In genomic region chr11:22301164-22301563, GRCm38 (mm10) we compare ENCODE assay signal across 26 mouse cellular contexts. TPM values are rescaled to one million over a fixed set of nuclear protein-coding genes. Genes with fewer than 3 reads are reported as not detected.
DNase-seq lines count a peak whose midpoint lies in the region; ATAC-seq and TF ChIP-seq lines count a peak whose summit lies in the region.
"Had no signal": no experiment of that assay in that cellular context is flagged by ENCODE, and none has a peak within 500 bp of the region (broad histone marks: within the 10 kb centered on the region; RNA-seq: fewer than 3 reads in every experiment).

No protein-coding gene starts in this region.

- intact Hi-C loops in gastrocnemius, adult 2 months (cut with DNase I): no loop called here

- H3K27ac ChIP-seq in gastrocnemius, adult 2 months: peak overlapping the region; percentile 49; the same call in 1 of the 2 replicates
- no peak overlapping the region for H3K27ac ChIP-seq in lung, embryonic 16.5 days (ENCODE audit: low read length)
- H3K27ac ChIP-seq: embryonic facial prominence, embryonic 13.5 days; embryonic facial prominence, embryonic 15.5 days; forebrain, embryonic 10.5 days; forebrain, embryonic 12.5 days had no signal

- no peaks in the 10 kb centered on the region for H3K9me3 ChIP-seq in lung, embryonic 16.5 days (ENCODE audit: control insufficient read depth, low read length)
- H3K9me3 ChIP-seq: embryonic facial prominence, embryonic 13.5 days; embryonic facial prominence, embryonic 15.5 days; forebrain, embryonic 10.5 days; forebrain, embryonic 12.5 days; G1E had no signal

- H3K4me1 ChIP-seq in lung, embryonic 16.5 days (replicated peaks; ENCODE audit: control insufficient read depth, insufficient read depth, low read length): no peaks in the 10 kb centered on the region
- H3K4me1 ChIP-seq: embryonic facial prominence, embryonic 13.5 days; embryonic facial prominence, embryonic 15.5 days; forebrain, embryonic 10.5 days; forebrain, embryonic 12.5 days had no signal

- H3K9ac ChIP-seq in lung, embryonic 16.5 days (ENCODE audit: low read length): no peak overlapping the region
- H3K9ac ChIP-seq: embryonic facial prominence, embryonic 13.5 days; embryonic facial prominence, embryonic 15.5 days; forebrain, embryonic 12.5 days had no signal

- TF ChIP-seq CTCF in gastrocnemius, adult 2 months (IDR thresholded peaks at IDR 0.05): no peak

- ATAC-seq in lung, embryonic 16.5 days (ENCODE audit: low read depth): peak; percentile 54; the same call in 1 of the 2 replicates
- ATAC-seq: CD4-positive, CD25-positive, alpha-beta regulatory T cell, adult 4 months; forebrain, embryonic 14.5 days; forebrain, embryonic 16.5 days; Patski had no signal

- H3K4me3 ChIP-seq in gastrocnemius, adult 2 months: no peak overlapping the region
- H3K4me3 ChIP-seq in lung, embryonic 16.5 days (ENCODE audit: low read length): no peak overlapping the region
- H3K4me3 ChIP-seq in myocyte: no peak overlapping the region
- H3K4me3 ChIP-seq: embryonic facial prominence, embryonic 13.5 days; embryonic facial prominence, embryonic 15.5 days; erythroblast, embryonic 14.5 days; forebrain, embryonic 10.5 days; forebrain, embryonic 12.5 days had no signal

- no peaks in the 10 kb centered on the region for H3K27me3 ChIP-seq in lung, embryonic 16.5 days (ENCODE audit: control insufficient read depth, insufficient read depth, low read depth, low read length)
- no peaks in the 10 kb centered on the region for H3K27me3 ChIP-seq in myocyte (ENCODE audit: control insufficient read depth, insufficient read depth, insufficient read length)
- H3K27me3 ChIP-seq: CH12.LX; embryonic facial prominence, embryonic 13.5 days; embryonic facial prominence, embryonic 15.5 days; forebrain, embryonic 12.5 days; Patski had no signal

- TF ChIP-seq POLR2A in myocyte (IDR thresholded peaks at IDR 0.05; ENCODE audit: insufficient read length, low read depth): no peak

- DNase-seq in embryo, embryonic 10 days (ENCODE audit: low spot score): peak; percentile 10
- no peak for DNase-seq in embryo, embryonic 9.5 days (ENCODE audit: extremely low spot score)
- DNase-seq in gastrocnemius, adult 2 months: peak; percentile 35
- no peak for DNase-seq in gastrocnemius, postnatal 10 days
- no peak for DNase-seq in lung, postnatal 25 days (ENCODE audit: low spot score)
- DNase-seq: adrenal gland, adult 2 months; adrenal gland, postnatal 10 days; adrenal gland, postnatal 25 days; B cell, adult 2 months; cerebellum, adult 11 months; cerebellum, adult 8-10 months; cerebellum, adult 9-11 months; cerebellum, postnatal 14 days had no signal

- H3K4me2 ChIP-seq in lung, embryonic 16.5 days (ENCODE audit: low read depth, low read length): no peak overlapping the region
- H3K4me2 ChIP-seq in myocyte (ENCODE audit: low read depth): peak overlapping the region; percentile 21
- H3K4me2 ChIP-seq: embryonic facial prominence, embryonic 13.5 days; embryonic facial prominence, embryonic 15.5 days; forebrain, embryonic 12.5 days had no signal

- no peaks in the 10 kb centered on the region for H3K79me2 ChIP-seq in myocyte (ENCODE audit: control insufficient read depth, insufficient read depth)

- WGBS in lung, embryonic 16.5 days: 49% methylated on average over 6 of the region's 6 CpGs

- no peak overlapping the region for H3ac ChIP-seq in myocyte (ENCODE audit: control insufficient read depth, insufficient read length)

- no peaks in the 10 kb centered on the region for H3K36me3 ChIP-seq in lung, embryonic 16.5 days (ENCODE audit: control insufficient read depth, insufficient read depth, low read length)
- no peaks in the 10 kb centered on the region for H3K36me3 ChIP-seq in myocyte (ENCODE audit: control insufficient read depth, insufficient read depth)
- H3K36me3 ChIP-seq: embryonic facial prominence, embryonic 13.5 days; embryonic facial prominence, embryonic 15.5 days; forebrain, embryonic 10.5 days; forebrain, embryonic 12.5 days; G1E had no signal

TF ChIP-seq in myocyte, 11 proteins besides CTCF, POLR2A, EP300 and RAD21:
- TF ChIP-seq REST (IDR thresholded peaks at IDR 0.05; ENCODE audit: insufficient read depth, insufficient read length) (no peak), CEBPB (IDR thresholded peaks at IDR 0.05; ENCODE audit: insufficient read depth, poor library complexity, severe bottlenecking) (no peak), USF1 (IDR thresholded peaks at IDR 0.05; ENCODE audit: low read depth) (no peak), MYOG (IDR thresholded peaks at IDR 0.05; ENCODE audit: control insufficient read depth in 1 of 3, insufficient read depth in 1 of 3, insufficient read length in 2 of 3, low read depth in 2 of 3) (peak; percentile 24 to 74 (median 46)), MAX (IDR thresholded peaks at IDR 0.05; ENCODE audit: low read depth) (no peak), SRF (IDR thresholded peaks at IDR 0.05; ENCODE audit: control insufficient read depth, insufficient read length, low read depth) (no peak), MYOD1 (IDR thresholded peaks at IDR 0.05; ENCODE audit: control insufficient read depth in 1 of 3, insufficient read length in 2 of 3, low read depth in 2 of 3) (peak in 2 of 3 experiments; percentile 79 to 83), TCF12 (IDR thresholded peaks at IDR 0.05; ENCODE audit: insufficient read depth, poor library complexity, severe bottlenecking) (peak; percentile 49), E2F4 (IDR thresholded peaks at IDR 0.05; ENCODE audit: insufficient read depth) (no peak), POLR2AphosphoS2 (IDR thresholded peaks at IDR 0.05; ENCODE audit: insufficient read length, low read depth) (no peak), TCF3 (IDR thresholded peaks at IDR 0.05; ENCODE audit: insufficient read length, low read depth) (no peak)
TF ChIP-seq in myocyte: peak in this region for 3.

RNA-seq across cellular contexts. Expression of gene Ehbp1, which starts 40.9 kb away (rescaled TPM):
- total RNA-seq in gastrocnemius, adult 2 months (2021): 10 to 100 TPM; 15.2 to 15.9 TPM
- 10 to 100 TPM; 22.3 to 28.7 TPM for total RNA-seq in gastrocnemius, postnatal 10 days (2021)
- polyA plus RNA-seq in lung, embryonic 16.5 days (2015; fragmentation: Nextera tagmentation; extraction: Ambion mirVana): 10.4 and 11.9 TPM in 2 replicates
- polyA plus RNA-seq in myocyte (2012; fragmentation: generic; extraction: Trizol): 4.0 TPM

Comparison
In these comparisons a context has a peak if more than half of its experiments do, and no peak if none do; other contexts are left out.
1. DNase-seq: peak in embryo, embryonic 10 days (single experiment) and gastrocnemius, adult 2 months (single experiment); none in embryo, embryonic 9.5 days (single experiment), gastrocnemius, postnatal 10 days (single experiment) and lung, postnatal 25 days (single experiment).